Mouse (Mus musculus) heart, embryonic 16.5 days (tissue): ENCODE results near the gene Rhou. TPM values are rescaled to one million over a fixed set of nuclear protein-coding genes. Genes with fewer than 3 reads are reported as not detected.

Experiments used
- polyA plus RNA-seq: library from polyadenylated mRNA; unstranded; fragments of >200 nt; fragmentation: Nextera tagmentation; extraction: Ambion mirVana; gene quantifications from 2 replicates; pipeline ENCODE4 v1.2.1, GENCODE M21; 2015

The Rhou gene
- polyA plus RNA-seq, 1 experiment from 2014 or later: 4.2 TPM

Other genes with a start within 250 kb of the Rhou start
- gene Mc1r, start 246.8 kb upstream of the Rhou start, polyA plus RNA-seq: 0.04 and 0.13 TPM in 2 replicates
- 4.6 and 6.9 TPM in 2 replicates for gene Tubb3, start 242.5 kb upstream of the Rhou start, polyA plus RNA-seq
- gene Def8, start 230.4 kb upstream of the Rhou start, polyA plus RNA-seq: 31.3 and 31.8 TPM in 2 replicates
- gene Afg3l1, start 176.0 kb upstream of the Rhou start, polyA plus RNA-seq: 44.3 and 44.6 TPM in 2 replicates
- gene Dbndd1, start 138.5 kb upstream of the Rhou start, polyA plus RNA-seq: 0.68 and 0.94 TPM in 2 replicates
- gene Gas8, start 135.1 kb upstream of the Rhou start, polyA plus RNA-seq: 14.5 and 14.8 TPM in 2 replicates
- gene Rab4a, start 152.1 kb downstream of the Rhou start, polyA plus RNA-seq: 28.6 and 32.2 TPM in 2 replicates
- gene Ccsap, start 206.3 kb downstream of the Rhou start, polyA plus RNA-seq: 2.3 and 2.7 TPM in 2 replicates
- 195 and 247 TPM in 2 replicates for gene Acta1, start 240.8 kb downstream of the Rhou start, polyA plus RNA-seq